Mouse (Mus musculus): ENCODE measurements around the gene Hs6st3.

- TF ChIP-seq CTCF (IDR thresholded peaks at IDR 0.05; ENCODE audit: low read depth), result no peak
- no peak for TF ChIP-seq EP300 (IDR thresholded peaks at IDR 0.05; ENCODE audit: low read depth)
These were observed 12.3 kb upstream of the Hs6st3 start for GRCm38 (mm10) chr14:119125840-119126239.
